Mouse (Mus musculus) cerebellum, adult 11-12 months (tissue): ENCODE measurements around the gene Brd4.

Source experiments
- DNase-seq: peaks from one replicate; pipeline ENCODE4 v3.0.0; 2022

The Brd4 gene

DNA sequence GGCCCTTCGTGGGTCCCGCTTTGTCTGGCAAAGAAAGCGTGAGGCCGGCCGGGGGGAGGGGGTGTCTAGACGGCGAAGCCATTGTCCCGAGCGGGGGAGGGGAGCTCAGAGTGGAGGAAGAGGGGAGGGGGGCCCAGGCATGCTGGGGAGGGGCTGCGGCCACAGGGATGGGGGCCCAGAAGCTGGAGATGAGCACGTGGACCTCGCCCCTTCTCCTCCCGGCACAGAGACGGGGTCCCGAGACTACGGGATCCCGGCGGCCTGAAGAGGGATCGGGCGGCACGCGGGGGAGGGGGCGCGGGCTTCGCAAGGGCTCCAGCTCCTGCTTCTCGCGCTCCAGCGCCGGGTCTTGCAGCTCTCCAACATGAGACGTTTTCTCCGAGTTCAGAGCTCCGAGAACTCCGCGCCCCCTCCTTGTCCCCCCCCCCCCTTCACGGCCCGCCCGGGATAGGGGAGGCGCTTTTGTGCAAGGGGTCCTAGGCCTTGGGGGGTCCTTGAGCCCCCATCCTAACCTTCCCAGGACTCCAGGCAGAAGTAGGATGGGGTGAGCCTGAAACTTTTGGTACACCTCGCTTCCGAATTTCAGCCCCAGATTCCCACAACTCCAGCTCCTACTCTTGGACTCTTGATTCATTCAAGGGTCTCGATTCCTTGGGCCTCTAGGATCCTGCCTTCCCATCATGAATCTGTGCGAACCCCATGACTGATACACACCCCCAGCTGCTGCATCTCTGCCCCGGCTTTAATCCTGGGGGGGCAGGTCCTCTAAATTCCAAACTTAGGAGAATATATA is 118.5 kb downstream of the Brd4 start:
- DNase-seq: no peak

- no peak for DNase-seq
Observed at GRCm38 (mm10) chr17:32165266-32165802, 119.2 kb downstream of the Brd4 start.

DNA sequence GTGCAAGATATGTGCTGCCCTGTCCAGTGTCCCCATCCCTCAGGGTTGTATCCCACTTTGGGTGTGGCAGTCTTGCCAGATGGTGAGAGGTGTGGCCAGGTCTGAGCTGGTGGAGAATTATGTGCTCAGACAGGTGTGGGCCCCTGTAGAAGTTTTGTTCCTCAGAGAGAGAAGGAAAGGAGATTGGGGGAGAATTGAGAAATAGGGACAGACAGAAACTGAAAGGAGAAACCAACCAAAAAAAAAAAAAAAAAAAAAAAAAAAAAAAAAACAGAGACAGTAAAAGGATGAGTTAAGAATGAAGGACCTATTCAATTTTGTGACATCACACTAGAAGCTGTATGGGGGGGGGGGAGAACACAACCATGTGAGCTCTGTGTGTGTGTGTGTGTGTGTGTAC is 119.7 kb downstream of the Brd4 start:
- DNase-seq: no peak

DNA sequence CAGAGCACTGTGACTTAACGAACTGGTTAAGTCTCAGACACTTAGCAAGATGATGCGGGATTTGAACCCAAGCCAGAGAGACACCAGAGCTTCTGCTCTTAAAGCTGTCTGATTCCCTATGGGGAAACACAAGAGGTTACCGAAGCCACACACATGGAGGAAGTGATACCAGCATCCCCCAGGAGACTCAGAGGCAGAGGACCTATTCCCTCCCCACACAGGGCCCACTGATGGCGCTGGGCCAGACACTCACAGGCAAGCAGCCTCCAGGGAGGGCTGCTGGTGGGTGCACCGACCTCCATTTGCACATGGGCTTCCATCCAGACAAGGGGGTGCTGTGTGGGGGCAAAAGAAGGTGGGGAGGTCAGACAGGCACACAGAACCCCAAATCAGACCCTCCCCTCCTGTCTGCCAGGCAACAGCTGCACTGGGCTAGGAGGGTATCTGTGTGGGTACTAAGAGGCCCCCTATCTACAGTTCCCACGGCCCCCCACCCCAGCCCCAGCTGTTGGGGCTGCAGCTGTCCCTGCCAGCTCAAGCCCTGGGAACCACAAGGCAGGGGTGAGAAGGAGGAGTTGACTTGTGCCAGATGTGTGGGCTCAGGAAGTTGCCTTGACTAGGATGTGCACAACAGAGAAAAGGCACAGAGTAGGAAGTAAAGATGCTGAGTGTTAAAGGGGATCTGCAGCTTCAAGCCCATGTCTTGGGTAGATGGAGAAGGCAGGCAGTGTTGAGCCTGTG is 120.4 kb downstream of the Brd4 start:
- no peak for DNase-seq

DNA sequence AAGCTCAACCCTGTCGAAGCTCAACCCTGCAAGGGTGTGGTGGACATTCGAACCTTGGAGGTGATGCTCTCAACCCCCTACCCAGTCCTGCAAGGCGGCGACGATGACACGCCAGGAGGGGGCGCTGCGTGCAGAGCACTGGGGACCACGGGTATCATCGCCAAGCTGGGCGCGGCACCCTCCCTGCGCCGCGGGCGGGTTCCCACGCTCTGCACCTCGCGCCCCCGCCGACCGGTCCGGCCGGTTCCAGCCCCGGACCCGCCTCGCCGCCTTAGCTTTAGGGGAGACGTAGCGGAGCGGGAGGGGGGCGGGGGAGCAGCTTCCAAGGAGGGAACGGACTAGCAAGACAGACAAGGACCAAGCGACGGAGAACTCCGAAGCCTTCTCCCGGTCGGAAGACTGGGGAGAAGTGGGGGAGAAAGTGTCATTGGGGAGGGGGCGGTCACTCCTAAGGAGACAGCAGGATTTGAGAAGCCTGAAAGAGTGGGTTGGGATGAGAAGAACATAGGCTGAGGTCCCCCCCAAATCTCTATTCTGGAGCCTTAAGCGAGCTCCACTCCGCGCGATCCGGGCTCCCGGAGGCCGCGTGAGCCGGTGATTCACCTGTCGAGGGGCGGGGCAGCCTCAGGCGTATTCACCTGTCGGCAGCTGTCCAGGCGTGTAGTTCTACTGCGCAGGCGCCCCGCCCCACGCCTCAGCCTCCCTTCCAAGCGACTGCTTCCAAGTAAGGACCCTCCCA is 122.2 kb downstream of the Brd4 start:
- no peak for DNase-seq

GRCm38 (mm10) chr17:32160882-32161281 is 123.6 kb downstream of the Brd4 start:
- no peak for DNase-seq

DNA sequence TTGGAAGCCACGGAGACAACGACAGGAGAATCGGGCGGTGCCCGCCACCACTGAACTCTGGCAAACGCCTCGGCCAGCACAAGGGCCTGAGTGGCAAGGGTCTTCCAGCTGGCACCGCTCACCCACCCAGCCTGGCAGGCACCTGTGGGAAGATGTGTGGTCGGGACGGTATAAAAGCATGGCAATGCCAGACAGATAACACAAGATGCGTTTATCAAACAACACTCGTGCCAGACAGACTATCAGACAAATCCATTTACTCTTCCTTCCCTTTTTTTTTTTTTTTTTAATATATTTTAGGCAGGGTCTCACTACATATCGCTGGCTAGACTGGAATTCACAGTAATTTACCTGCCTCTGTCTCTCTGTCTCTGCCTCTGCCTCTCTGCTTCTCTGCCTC is 125.7 kb downstream of the Brd4 start:
- DNase-seq: no peak

GRCm38 (mm10) chr17:32146718-32147117 is 137.8 kb downstream of the Brd4 start:
- no peak for DNase-seq
